Mouse (Mus musculus): ENCODE measurements around the gene Ptprn2. TPM values are rescaled to one million over a fixed set of nuclear protein-coding genes. Genes with fewer than 3 reads are reported as not detected.
A peak's percentile ranks its signal among the peaks of the same experiment; 100 is the strongest.

Ptprn2 gene
- polyA plus RNA-seq, 1 experiment from 2014 or later, result 22.1 TPM

DNA sequence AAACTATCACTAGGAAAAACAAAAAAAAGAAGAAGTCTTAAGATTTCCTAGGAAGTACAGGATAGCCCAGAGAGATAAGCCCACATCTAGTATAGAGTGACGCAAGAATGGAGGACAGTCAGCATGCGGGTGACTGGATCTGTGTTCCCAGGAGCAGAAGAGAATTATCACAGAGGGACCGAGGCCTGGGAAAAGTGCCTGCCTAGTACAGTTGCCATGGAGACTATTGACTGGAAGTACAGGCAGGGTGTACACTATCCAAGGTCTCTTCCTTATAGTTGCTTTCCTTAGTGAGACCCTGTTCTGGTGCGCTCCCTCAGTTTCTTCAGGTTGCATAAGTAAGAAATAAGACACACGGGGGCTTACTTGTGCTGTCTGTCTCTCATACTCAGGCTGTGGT lies 112.2 kb downstream of the Ptprn2 start:
- Histone ChIP-seq H3K27me3 (replicated peaks) (no peaks in the 10 kb centered on the region), H3K9ac (no peak overlapping the region), H3K4me3 (no peak overlapping the region), H3K27ac (peak overlapping the region; percentile 3; the same call in 1 of the 2 replicates), H3K4me2 (no peak overlapping the region), H3K9me3 (no peaks in the 10 kb centered on the region), H3K36me3 (replicated peaks) (no peaks in the 10 kb centered on the region), H3K4me1 (peaks cover 37% of the 10 kb centered on the region)
- WGBS, result 48% methylated on average over 5 of the region's 5 CpGs
- peak; percentile 12; the same call in 1 of the 2 replicates for ATAC-seq (replicated peaks)

DNA sequence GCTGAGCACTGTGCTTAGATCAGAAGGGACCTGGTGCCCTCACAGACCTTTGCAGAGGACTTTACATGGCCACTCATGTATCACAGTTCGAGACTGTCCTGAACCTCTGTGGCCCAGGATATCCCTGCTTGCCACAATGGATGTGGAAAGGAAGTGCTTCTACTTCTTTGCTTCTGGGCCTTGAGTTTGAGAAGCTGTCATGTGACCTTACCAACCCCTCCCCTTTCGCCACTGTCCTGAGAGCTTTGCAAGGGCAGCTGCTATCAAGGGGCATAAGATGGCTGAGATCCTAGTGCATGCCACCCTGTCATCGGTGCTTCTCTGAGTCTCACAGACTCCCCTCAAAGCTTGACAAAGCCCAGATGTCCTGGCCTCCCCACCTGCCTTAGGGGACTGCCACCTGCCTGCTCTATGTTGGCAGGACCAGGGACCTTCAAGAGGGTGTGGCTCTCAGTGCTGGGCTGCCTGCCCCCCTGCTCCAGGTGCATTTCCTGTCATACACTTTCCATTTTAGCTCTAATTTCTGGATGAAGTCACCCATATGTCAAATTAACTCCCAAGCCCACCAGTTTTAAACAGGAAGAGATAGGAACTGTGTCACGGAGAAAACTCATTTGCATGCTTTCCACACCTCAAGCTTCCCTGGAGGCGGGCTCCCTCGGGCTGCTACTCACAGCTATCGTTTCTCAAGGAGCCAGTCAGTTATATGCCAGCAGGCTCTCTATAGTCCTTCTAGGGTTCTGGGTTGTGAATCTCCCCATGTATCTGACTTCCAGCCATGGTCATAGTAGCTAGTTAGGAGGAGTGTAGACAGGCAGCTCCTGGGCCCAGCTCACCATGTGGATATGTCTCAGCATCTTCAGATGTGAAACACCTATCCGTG lies 112.8 kb downstream of the Ptprn2 start:
- H3K4me1 ChIP-seq, result peaks cover 37% of the 10 kb centered on the region
- peak overlapping the region; percentile 82 for H3K27ac ChIP-seq
- H3K9ac ChIP-seq, result no peak overlapping the region
- H3K4me2 ChIP-seq, result no peak overlapping the region
- 0 out of 2 replicates have a peak, but pooled peaks have one; percentile 9 for ATAC-seq (replicated peaks)
- no peaks in the 10 kb centered on the region for H3K27me3 ChIP-seq (replicated peaks)
- no peaks in the 10 kb centered on the region for H3K9me3 ChIP-seq
- 57% methylated on average over 8 of the region's 8 CpGs for WGBS
- no peak overlapping the region for H3K4me3 ChIP-seq
- no peaks in the 10 kb centered on the region for H3K36me3 ChIP-seq (replicated peaks)

DNA sequence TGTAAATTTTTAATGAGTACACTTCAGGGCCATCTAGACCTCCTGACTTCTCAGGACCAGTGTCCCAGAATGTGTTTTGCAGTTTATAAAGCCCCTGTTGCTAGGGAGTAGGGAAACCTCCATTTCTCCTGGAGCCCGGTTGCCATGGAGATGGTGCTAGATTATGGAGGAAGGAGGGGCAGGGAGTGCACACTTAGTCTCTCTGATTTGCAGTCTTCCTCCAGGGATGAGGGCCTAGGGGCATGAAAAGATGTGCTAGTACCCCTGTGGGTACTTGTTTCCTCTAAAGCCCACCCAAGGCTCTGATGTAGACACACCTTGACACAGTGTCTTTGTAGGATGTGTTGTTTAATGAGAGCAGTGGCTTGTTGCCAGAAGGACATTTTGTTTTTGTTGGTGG lies 114.0 kb downstream of the Ptprn2 start:
- no peak overlapping the region for H3K4me3 ChIP-seq
- peak overlapping the region; percentile 24; the same call in 1 of the 2 replicates for H3K4me2 ChIP-seq
- H3K27me3 ChIP-seq (replicated peaks), result no peaks in the 10 kb centered on the region
- H3K9me3 ChIP-seq, result no peaks in the 10 kb centered on the region
- H3K36me3 ChIP-seq (replicated peaks), result no peaks in the 10 kb centered on the region
- ATAC-seq (replicated peaks), result peak; percentile 93
- WGBS, result 57% methylated on average over 1 of the region's 1 CpGs
- no peak overlapping the region for H3K9ac ChIP-seq
- H3K27ac ChIP-seq, result peak overlapping the region; percentile 82
- peaks cover 37% of the 10 kb centered on the region for H3K4me1 ChIP-seq

DNA sequence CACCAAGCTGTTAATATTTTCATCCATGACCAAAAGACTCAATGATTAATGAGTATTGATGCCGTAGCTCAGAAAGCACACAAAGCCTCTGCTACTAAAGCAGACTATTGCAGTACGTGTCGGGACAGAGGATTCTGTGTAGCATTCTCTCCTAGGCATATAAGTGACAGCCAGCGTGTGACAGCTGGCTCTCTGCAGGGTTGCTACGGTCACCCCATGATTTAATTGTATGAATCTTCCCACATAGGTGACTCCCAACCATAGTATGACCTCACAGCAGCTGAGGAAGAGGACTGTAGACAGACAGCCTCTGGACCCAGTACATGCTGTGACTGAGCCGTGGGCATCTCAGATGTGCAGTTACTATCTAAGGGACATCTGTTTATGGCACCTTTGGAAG lies 114.5 kb downstream of the Ptprn2 start:
- Histone ChIP-seq H3K4me1 (peaks cover 37% of the 10 kb centered on the region), H3K36me3 (replicated peaks) (no peaks in the 10 kb centered on the region), H3K27me3 (replicated peaks) (no peaks in the 10 kb centered on the region), H3K27ac (peak overlapping the region; percentile 82), H3K4me3 (no peak overlapping the region), H3K9me3 (no peaks in the 10 kb centered on the region), H3K4me2 (0 out of 2 replicates have a peak overlapping the region, but pooled peaks have one; percentile 24), H3K9ac (no peak overlapping the region)
- peak; percentile 70 for ATAC-seq (replicated peaks)
- WGBS, result 30% methylated on average over 6 of the region's 6 CpGs

DNA sequence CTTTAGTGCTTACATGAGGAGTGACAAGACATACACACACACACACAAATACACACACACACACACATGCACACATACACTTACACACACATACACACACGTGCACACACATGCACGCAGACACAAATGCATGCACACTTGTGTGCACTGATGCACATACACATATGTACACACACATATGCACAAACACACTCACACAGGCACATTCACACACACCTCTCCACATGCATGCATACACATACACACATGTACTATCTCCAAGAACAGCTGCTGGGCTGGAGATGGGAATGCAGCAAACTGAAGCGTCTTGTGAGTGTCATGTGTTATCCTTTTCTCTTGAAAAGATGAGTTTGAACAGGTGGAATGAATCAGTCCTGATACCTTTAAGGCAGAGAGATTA lies 115.9 kb downstream of the Ptprn2 start:
- Histone ChIP-seq H3K27me3 (replicated peaks) (no peaks in the 10 kb centered on the region), H3K9ac (no peak overlapping the region), H3K9me3 (no peaks in the 10 kb centered on the region), H3K4me2 (no peak overlapping the region), H3K27ac (no peak overlapping the region), H3K36me3 (replicated peaks) (no peaks in the 10 kb centered on the region), H3K4me3 (no peak overlapping the region), H3K4me1 (peaks cover 37% of the 10 kb centered on the region)
- ATAC-seq (replicated peaks), result no peak
- 92% methylated on average over 3 of the region's 3 CpGs for WGBS

DNA sequence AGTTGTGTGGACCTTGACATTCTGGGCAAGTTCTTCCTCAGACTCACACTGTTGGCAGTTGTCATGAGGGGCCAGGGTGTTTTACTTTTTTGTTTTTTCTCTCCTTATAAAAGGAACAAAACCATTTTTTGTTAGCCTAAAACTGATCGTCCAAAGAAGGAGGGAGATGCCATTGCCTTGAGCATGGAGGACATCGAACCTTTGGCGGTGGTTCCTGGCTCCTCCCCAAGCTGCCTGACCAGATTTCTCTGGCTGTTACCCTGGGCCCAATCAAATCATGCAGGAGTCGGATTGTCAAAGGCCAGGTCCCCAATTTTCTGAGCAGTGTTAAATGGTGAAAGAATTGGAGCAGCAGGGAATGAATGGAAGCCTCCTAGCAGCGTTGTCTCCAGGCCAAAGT lies 116.4 kb downstream of the Ptprn2 start:
- Histone ChIP-seq H3K9ac (no peak overlapping the region), H3K36me3 (replicated peaks) (no peaks in the 10 kb centered on the region), H3K4me2 (no peak overlapping the region), H3K27ac (no peak overlapping the region), H3K4me3 (no peak overlapping the region), H3K4me1 (peaks cover 37% of the 10 kb centered on the region), H3K27me3 (replicated peaks) (no peaks in the 10 kb centered on the region), H3K9me3 (no peaks in the 10 kb centered on the region)
- ATAC-seq (replicated peaks), result no peak
- WGBS, result 85% methylated on average over 5 of the region's 5 CpGs

DNA sequence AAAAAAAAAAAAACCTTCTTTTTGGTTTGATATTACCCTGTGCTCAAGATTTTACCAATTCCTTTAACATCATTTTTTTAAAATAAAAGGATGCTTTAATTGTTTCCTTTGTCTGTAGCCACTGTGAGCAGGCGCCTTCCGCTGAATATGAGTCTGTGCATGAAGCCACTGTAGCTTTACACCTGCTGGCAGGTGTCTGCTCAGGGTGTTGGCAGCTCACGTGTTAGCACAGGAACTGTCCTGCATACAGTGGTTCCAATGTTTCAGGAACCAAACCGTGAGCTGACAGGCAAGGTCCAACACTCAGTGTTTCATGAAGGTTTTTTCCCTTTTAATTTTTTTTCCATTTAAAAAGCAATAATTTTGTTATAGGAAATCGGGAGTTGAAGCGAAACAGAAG lies 123.1 kb downstream of the Ptprn2 start:
- no peak for ATAC-seq (replicated peaks)
- WGBS, result 86% methylated on average over 6 of the region's 6 CpGs

DNA sequence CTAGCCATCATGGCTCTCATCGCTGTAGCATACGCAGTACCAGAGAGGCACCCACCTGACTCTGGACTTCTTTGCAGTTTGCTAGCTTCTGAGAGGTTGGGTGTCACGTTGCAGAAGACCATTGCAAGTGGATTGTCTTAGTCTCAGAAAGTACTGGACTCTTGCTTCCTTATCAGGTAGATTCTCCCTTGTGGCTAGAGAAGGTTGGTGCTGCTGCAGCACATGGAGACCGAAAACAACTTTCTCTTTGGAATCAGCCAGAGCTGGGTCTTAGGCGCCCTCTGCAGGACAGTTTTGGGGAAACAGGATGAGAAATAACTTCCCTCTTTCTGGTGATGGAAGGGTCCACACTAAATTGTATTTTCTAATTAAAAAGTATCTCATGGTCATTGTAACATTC lies 134.3 kb downstream of the Ptprn2 start:
- Histone ChIP-seq H3K36me3 (replicated peaks) (no peaks in the 10 kb centered on the region), H3K4me1 (no peaks in the 10 kb centered on the region), H3K4me2 (no peak overlapping the region), H3K9ac (no peak overlapping the region), H3K27me3 (replicated peaks) (no peaks in the 10 kb centered on the region), H3K4me3 (no peak overlapping the region), H3K9me3 (no peaks in the 10 kb centered on the region), H3K27ac (no peak overlapping the region)
- ATAC-seq (replicated peaks), result peak; percentile 73
- WGBS, result 38% methylated on average over 5 of the region's 5 CpGs

More for the DNA sequence above, 123.1 kb downstream of the Ptprn2 start:
- Histone ChIP-seq H3K27ac (no peak overlapping the region), H3K9ac (no peak overlapping the region), H3K36me3 (replicated peaks) (no peaks in the 10 kb centered on the region), H3K27me3 (replicated peaks) (no peaks in the 10 kb centered on the region), H3K4me3 (no peak overlapping the region), H3K4me2 (no peak overlapping the region), H3K4me1 (no peaks in the 10 kb centered on the region), H3K9me3 (no peaks in the 10 kb centered on the region)

DNA sequence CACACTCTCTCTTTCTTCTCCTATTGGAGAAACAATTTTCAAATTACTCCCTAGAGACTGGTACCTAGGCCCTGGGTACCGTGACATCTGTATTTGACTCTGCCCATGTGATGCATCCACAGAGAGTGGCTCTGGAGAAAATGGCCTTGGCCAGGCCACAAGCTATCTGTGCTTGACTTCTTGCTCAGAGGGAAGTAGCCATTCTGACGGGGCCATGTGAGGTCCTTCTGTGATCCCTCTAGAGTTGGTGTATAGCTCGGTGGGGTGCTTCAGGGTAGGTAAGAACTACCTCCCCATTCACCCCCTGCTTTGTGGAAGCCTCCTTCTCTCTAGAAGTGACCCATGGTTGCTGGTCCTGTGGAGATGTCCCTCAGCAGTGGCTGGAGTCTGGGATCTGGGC lies 134.8 kb downstream of the Ptprn2 start:
- Histone ChIP-seq H3K27me3 (replicated peaks) (no peaks in the 10 kb centered on the region), H3K4me2 (no peak overlapping the region), H3K27ac (no peak overlapping the region), H3K9ac (no peak overlapping the region), H3K9me3 (no peaks in the 10 kb centered on the region), H3K4me3 (no peak overlapping the region), H3K36me3 (replicated peaks) (no peaks in the 10 kb centered on the region), H3K4me1 (no peaks in the 10 kb centered on the region)
- WGBS, result 72% methylated on average over 3 of the region's 3 CpGs
- peak; percentile 55 for ATAC-seq (replicated peaks)

DNA sequence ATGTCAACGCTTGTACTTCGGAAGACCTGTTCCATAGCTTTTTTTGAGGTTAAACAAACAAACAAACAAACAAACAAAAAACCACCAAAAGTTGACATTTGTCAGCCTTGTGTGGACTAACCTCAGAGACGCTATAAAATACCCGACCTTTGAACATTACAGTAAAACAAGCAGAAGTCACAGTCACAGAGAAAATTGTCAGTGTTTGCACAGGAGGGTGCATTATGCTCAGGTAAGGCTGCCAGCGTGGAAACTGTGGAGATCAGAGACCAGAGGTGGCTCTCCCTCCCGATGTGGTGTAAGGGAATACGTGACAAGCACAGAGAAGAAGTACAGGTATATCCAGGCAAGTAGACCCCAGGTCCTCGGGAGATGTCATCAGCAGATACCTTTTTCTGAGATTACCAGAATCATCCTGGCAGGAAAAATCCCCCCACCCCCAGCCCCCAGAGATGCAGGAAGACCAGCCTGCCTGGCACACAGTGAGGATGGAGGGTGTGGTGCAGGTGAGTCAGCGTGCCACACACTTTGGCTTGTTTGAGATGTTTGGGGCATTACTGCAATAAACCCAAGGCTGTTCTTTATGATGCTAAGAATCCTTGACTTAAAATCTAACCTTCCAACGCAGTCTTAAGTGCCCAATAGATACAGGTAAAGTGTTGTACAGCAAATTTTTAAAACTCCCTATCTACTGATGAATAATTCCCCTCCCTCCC lies 136.0 kb downstream of the Ptprn2 start:
- whole genome bisulfite sequencing, result 83% methylated on average over 10 of the region's 10 CpGs
- H3K9ac ChIP-seq, result no peak overlapping the region
- ATAC-seq (replicated peaks), result no peak
- H3K4me3 ChIP-seq, result no peak overlapping the region
- no peak overlapping the region for H3K27ac ChIP-seq
- no peaks in the 10 kb centered on the region for H3K27me3 ChIP-seq (replicated peaks)
- H3K36me3 ChIP-seq (replicated peaks), result no peaks in the 10 kb centered on the region
- 0 out of 2 replicates have a peak, but pooled peaks cover 5% of the 10 kb centered on the region for H3K4me1 ChIP-seq
- H3K4me2 ChIP-seq, result no peak overlapping the region
- no peaks in the 10 kb centered on the region for H3K9me3 ChIP-seq

DNA sequence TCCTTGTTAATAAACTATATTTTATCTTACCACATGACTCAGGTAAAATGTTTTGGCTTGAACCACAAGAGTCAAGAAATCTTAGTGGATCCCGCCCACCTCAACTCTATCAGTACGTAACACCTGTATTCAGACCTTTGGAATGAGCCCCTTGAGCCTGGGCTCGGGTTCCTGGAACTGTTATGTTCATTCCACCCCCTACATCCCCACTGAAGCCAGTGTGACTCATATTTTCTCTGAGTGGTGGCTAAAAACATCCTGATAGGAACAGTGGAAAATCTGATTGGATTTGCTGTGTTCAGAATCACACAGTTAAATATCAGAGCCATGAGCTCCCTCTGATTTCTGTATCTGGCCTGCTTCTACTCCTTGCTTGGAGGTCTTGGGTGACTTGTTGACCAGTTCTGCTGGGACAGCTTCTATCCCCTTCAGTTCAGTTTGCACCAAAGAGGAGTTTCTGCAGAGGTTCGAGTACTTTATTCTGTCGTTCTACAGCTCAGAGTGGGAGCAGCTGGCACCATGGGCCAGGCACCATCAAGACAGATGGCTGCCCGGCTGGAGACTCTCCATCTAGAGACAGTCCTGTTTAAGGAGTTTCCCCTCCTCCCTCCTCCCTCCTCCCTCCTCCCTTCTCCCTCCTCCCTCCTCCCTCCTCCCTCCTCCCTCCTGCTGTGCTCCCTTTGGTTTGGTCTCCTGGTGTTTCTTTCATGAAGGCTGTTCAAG lies 137.3 kb downstream of the Ptprn2 start:
- Histone ChIP-seq H3K4me2 (no peak overlapping the region), H3K27ac (no peak overlapping the region), H3K27me3 (replicated peaks) (no peaks in the 10 kb centered on the region), H3K4me3 (no peak overlapping the region), H3K36me3 (replicated peaks) (no peaks in the 10 kb centered on the region), H3K4me1 (0 out of 2 replicates have a peak, but pooled peaks cover 5% of the 10 kb centered on the region), H3K9ac (no peak overlapping the region), H3K9me3 (no peaks in the 10 kb centered on the region)
- 62% methylated on average over 6 of the region's 6 CpGs for WGBS
- ATAC-seq (replicated peaks), result no peak

Data from midbrain, embryonic 15.5 days (tissue).